Mouse (Mus musculus): ENCODE results near the gene Rtbdn.

The Rtbdn gene

GRCm38 (mm10) chr8:84913960-84914359, 32.8 kb upstream of the Rtbdn start:
- peaks cover 83% of the 10 kb centered on the region for H3K4me1 ChIP-seq (replicated peaks; ENCODE audit: low read depth, low read length)
- H3K4me3 ChIP-seq (replicated peaks; ENCODE audit: low read length) = peak overlapping the region; percentile 85
- H3K36me3 ChIP-seq (ENCODE audit: insufficient read depth, low read length) = peaks cover 66% of the 10 kb centered on the region
- TF ChIP-seq NANOG (IDR thresholded peaks at IDR 0.05; ENCODE audit: borderline replicate concordance, low read length) (no peak), CTCF (conservative IDR thresholded peaks at IDR 0.05; ENCODE audit: low read length) (peak; percentile 93), POU5F1 (IDR thresholded peaks at IDR 0.05; ENCODE audit: borderline replicate concordance, low read length) (no peak)
- H3K27me3 ChIP-seq (ENCODE audit: insufficient read depth, low read length) = peaks cover 23% of the 10 kb centered on the region
- no peaks in the 10 kb centered on the region for H3K9me3 ChIP-seq (ENCODE audit: low read length)

GRCm38 (mm10) chr8:84915269-84915668, 31.5 kb upstream of the Rtbdn start:
- TF ChIP-seq NANOG (IDR thresholded peaks at IDR 0.05; ENCODE audit: borderline replicate concordance, low read length) (no peak), POU5F1 (IDR thresholded peaks at IDR 0.05; ENCODE audit: borderline replicate concordance, low read length) (no peak), CTCF (conservative IDR thresholded peaks at IDR 0.05; ENCODE audit: low read length) (no peak)
- H3K4me1 ChIP-seq (replicated peaks; ENCODE audit: low read depth, low read length) = peaks cover 83% of the 10 kb centered on the region
- H3K4me3 ChIP-seq (replicated peaks; ENCODE audit: low read length) = peak overlapping the region; percentile 85
- peaks cover 69% of the 10 kb centered on the region for H3K36me3 ChIP-seq (ENCODE audit: insufficient read depth, low read length)
- no peaks in the 10 kb centered on the region for H3K9me3 ChIP-seq (ENCODE audit: low read length)
- peaks cover 21% of the 10 kb centered on the region for H3K27me3 ChIP-seq (ENCODE audit: insufficient read depth, low read length)

- peaks cover 76% of the 10 kb centered on the region for H3K36me3 ChIP-seq (ENCODE audit: insufficient read depth, low read length)
- H3K9me3 ChIP-seq (ENCODE audit: low read length) = no peaks in the 10 kb centered on the region
- H3K4me3 ChIP-seq (replicated peaks; ENCODE audit: low read length) = peak overlapping the region; percentile 68
- H3K4me1 ChIP-seq (replicated peaks; ENCODE audit: low read depth, low read length) = peaks cover 79% of the 10 kb centered on the region
- TF ChIP-seq NANOG (IDR thresholded peaks at IDR 0.05; ENCODE audit: borderline replicate concordance, low read length) (no peak), CTCF (conservative IDR thresholded peaks at IDR 0.05; ENCODE audit: low read length) (no peak), POU5F1 (IDR thresholded peaks at IDR 0.05; ENCODE audit: borderline replicate concordance, low read length) (no peak)
- H3K27me3 ChIP-seq (ENCODE audit: insufficient read depth, low read length) = peaks cover 2% of the 10 kb centered on the region
These were observed 29.0 kb upstream of the Rtbdn start for GRCm38 (mm10) chr8:84917781-84918180.

- TF ChIP-seq CTCF (conservative IDR thresholded peaks at IDR 0.05; ENCODE audit: low read length) = no peak
- Histone ChIP-seq H3K27me3 (ENCODE audit: insufficient read depth, low read length) (no peaks in the 10 kb centered on the region), H3K4me1 (replicated peaks; ENCODE audit: low read depth, low read length) (peaks cover 81% of the 10 kb centered on the region), H3K4me3 (replicated peaks; ENCODE audit: low read length) (peak overlapping the region; percentile 68; the same call in 1 of the 2 replicates), H3K36me3 (ENCODE audit: insufficient read depth, low read length) (peaks cover 76% of the 10 kb centered on the region), H3K9me3 (ENCODE audit: low read length) (no peaks in the 10 kb centered on the region)
These were observed 28.1 kb upstream of the Rtbdn start for GRCm38 (mm10) chr8:84918646-84919045.

- Histone ChIP-seq H3K27me3 (ENCODE audit: insufficient read depth, low read length) (no peaks in the 10 kb centered on the region), H3K9me3 (ENCODE audit: low read length) (no peaks in the 10 kb centered on the region), H3K4me3 (replicated peaks; ENCODE audit: low read length) (no peak overlapping the region), H3K4me1 (replicated peaks; ENCODE audit: low read depth, low read length) (peaks cover 70% of the 10 kb centered on the region), H3K36me3 (ENCODE audit: insufficient read depth, low read length) (peaks cover 56% of the 10 kb centered on the region)
- no peak for TF ChIP-seq CTCF (conservative IDR thresholded peaks at IDR 0.05; ENCODE audit: low read length)
- TF ChIP-seq NANOG (IDR thresholded peaks at IDR 0.05; ENCODE audit: borderline replicate concordance, low read length) = no peak
- TF ChIP-seq POU5F1 (IDR thresholded peaks at IDR 0.05; ENCODE audit: borderline replicate concordance, low read length) = no peak
These were observed 25.2 kb upstream of the Rtbdn start for GRCm38 (mm10) chr8:84921596-84921995.

- peaks cover 22% of the 10 kb centered on the region for H3K36me3 ChIP-seq (ENCODE audit: insufficient read depth, low read length)
- H3K9me3 ChIP-seq (ENCODE audit: low read length) = no peaks in the 10 kb centered on the region
- TF ChIP-seq POU5F1 (IDR thresholded peaks at IDR 0.05; ENCODE audit: borderline replicate concordance, low read length) (no peak), CTCF (conservative IDR thresholded peaks at IDR 0.05; ENCODE audit: low read length) (no peak), NANOG (IDR thresholded peaks at IDR 0.05; ENCODE audit: borderline replicate concordance, low read length) (no peak)
These were observed 21.2 kb upstream of the Rtbdn start for GRCm38 (mm10) chr8:84925557-84925956.

GRCm38 (mm10) chr8:84927513-84927912, 19.3 kb upstream of the Rtbdn start:
- H3K4me3 ChIP-seq (replicated peaks; ENCODE audit: low read length) = no peak overlapping the region
- TF ChIP-seq POU5F1 (IDR thresholded peaks at IDR 0.05; ENCODE audit: borderline replicate concordance, low read length) = no peak
- no peak for TF ChIP-seq NANOG (IDR thresholded peaks at IDR 0.05; ENCODE audit: borderline replicate concordance, low read length)
- no peak for TF ChIP-seq CTCF (conservative IDR thresholded peaks at IDR 0.05; ENCODE audit: low read length)
- H3K4me1 ChIP-seq (replicated peaks; ENCODE audit: low read depth, low read length) = peaks cover 28% of the 10 kb centered on the region
- H3K27me3 ChIP-seq (ENCODE audit: insufficient read depth, low read length) = peaks cover 49% of the 10 kb centered on the region
- peaks cover 3% of the 10 kb centered on the region for H3K36me3 ChIP-seq (ENCODE audit: insufficient read depth, low read length)
- H3K9me3 ChIP-seq (ENCODE audit: low read length) = no peaks in the 10 kb centered on the region

More at GRCm38 (mm10) chr8:84925557-84925956, 21.2 kb upstream of the Rtbdn start:
- peaks cover 32% of the 10 kb centered on the region for H3K27me3 ChIP-seq (ENCODE audit: insufficient read depth, low read length)
- H3K4me1 ChIP-seq (replicated peaks; ENCODE audit: low read depth, low read length) = peaks cover 43% of the 10 kb centered on the region
- no peak overlapping the region for H3K4me3 ChIP-seq (replicated peaks; ENCODE audit: low read length)

GRCm38 (mm10) chr8:84928456-84929306, 18.1 kb upstream of the Rtbdn start:
- Histone ChIP-seq H3K9me3 (ENCODE audit: low read length) (no peaks in the 10 kb centered on the region), H3K4me1 (replicated peaks; ENCODE audit: low read depth, low read length) (peaks cover 24% of the 10 kb centered on the region), H3K27me3 (ENCODE audit: insufficient read depth, low read length) (peaks cover 51% of the 10 kb centered on the region), H3K4me3 (replicated peaks; ENCODE audit: low read length) (peak overlapping the region; percentile 73), H3K36me3 (ENCODE audit: insufficient read depth, low read length) (no peaks in the 10 kb centered on the region)
- TF ChIP-seq CTCF (conservative IDR thresholded peaks at IDR 0.05; ENCODE audit: low read length) = peak; percentile 61
- TF ChIP-seq POU5F1 (IDR thresholded peaks at IDR 0.05; ENCODE audit: borderline replicate concordance, low read length) = no peak
- no peak for TF ChIP-seq NANOG (IDR thresholded peaks at IDR 0.05; ENCODE audit: borderline replicate concordance, low read length)
